Mouse (Mus musculus) small intestine, adult 2 months (tissue): ENCODE data around the gene Gstm6. TPM values are rescaled to one million over a fixed set of nuclear protein-coding genes. Genes with fewer than 3 reads are reported as not detected.
A peak's percentile ranks its signal among the peaks of the same experiment; 100 is the strongest.

Experiments used
- H3K27ac ChIP-seq: fragments of 200-500 bp; 2 replicates; pipeline ENCODE4 v1.5.1; 2012; ENCODE audit warnings: low read depth, low read length, control low read depth, inconsistent platforms; ENCODE audit not compliant: insufficient read depth
- H3K27me3 ChIP-seq: fragments of 200-500 bp; 2 replicates; pipeline ENCODE4 v1.6.1; 2012; ENCODE audit warnings: mild to moderate bottlenecking, moderate library complexity, low read length, inconsistent platforms; ENCODE audit not compliant: control insufficient read depth, insufficient read depth
- H3K36me3 ChIP-seq: fragments of 200-500 bp; 2 replicates; pipeline ENCODE4 v1.6.1; 2012; ENCODE audit warnings: mild to moderate bottlenecking, low read length, control low read depth, inconsistent platforms; ENCODE audit not compliant: control insufficient read depth, insufficient read depth
- H3K4me1 ChIP-seq: fragments of 200-500 bp; 2 replicates; pipeline ENCODE4 v1.6.1; 2012; ENCODE audit warnings: low read length, inconsistent platforms, mixed read lengths; ENCODE audit not compliant: control insufficient read depth, insufficient read depth, insufficient read length
- H3K4me3 ChIP-seq: fragments of 200-500 bp; 2 replicates; pipeline ENCODE4 v1.5.1; 2012; ENCODE audit warnings: low read depth, mild to moderate bottlenecking, control low read depth, inconsistent platforms, low read length, moderate library complexity
- CTCF ChIP-seq: fragments of 200-500 bp; IDR thresholded peaks from 2 replicates; pipeline ENCODE4 v1.5.1; 2012; ENCODE audit warnings: low read depth, mild to moderate bottlenecking, control low read depth, inconsistent platforms, low read length, moderate library complexity, mixed read lengths; ENCODE audit not compliant: insufficient replicate concordance, insufficient read length; ENCODE audit errors: extremely low read depth
- POLR2A ChIP-seq: fragments of 200-500 bp; IDR thresholded peaks from 2 replicates; pipeline ENCODE4 v1.6.1; 2012; ENCODE audit warnings: low read depth, mild to moderate bottlenecking, control low read depth, inconsistent platforms, low read length, moderate library complexity
- WGBS: fragments of 180-500 bp; shearing (Covaris S2); methylation state at CpG from one replicate; pipeline ENCODE4 v1.1.7; 2018; 5-methylcytosine and 5-hydroxymethylcytosine counted together
- polyA plus RNA-seq: library from polyadenylated mRNA; depleted of rRNA; stranded (reverse); fragments of >200 nt; gene quantifications from 2 replicates; pipeline ENCODE4 v1.2.3, GENCODE M21; 2012

Gstm6 gene
- polyA plus RNA-seq, 1 experiment = 9.5 TPM

DNA sequence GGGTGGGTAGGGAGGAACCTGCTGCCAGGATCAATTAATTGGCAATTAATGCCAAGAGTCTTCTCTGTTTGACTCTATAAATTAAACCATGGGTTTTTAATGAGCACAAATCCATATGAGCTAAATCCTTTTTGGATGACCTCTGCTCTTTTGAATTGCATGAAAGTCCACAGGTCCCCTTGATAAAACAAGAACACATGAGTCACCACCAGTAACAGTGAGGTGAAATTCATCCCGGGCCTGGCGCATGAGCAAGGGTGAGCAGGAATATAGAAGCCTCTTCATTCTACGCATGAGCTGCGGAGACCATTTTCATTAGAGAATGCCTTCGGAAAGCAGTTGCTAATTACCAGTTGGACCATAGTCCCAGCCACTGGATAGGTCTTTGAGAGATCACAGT lies 23.2 kb downstream of the Gstm6 start:
- Histone ChIP-seq H3K27ac (peak overlapping the region; percentile 81), H3K4me1 (peaks cover 11% of the 10 kb centered on the region; the same call in 1 of the 2 replicates), H3K4me3 (no peak overlapping the region), H3K27me3 (no peaks in the 10 kb centered on the region), H3K36me3 (no peaks in the 10 kb centered on the region)
- TF ChIP-seq POLR2A = no peak
- TF ChIP-seq CTCF = no peak
- 58% methylated on average over 5 of the region's 5 CpGs for whole genome bisulfite sequencing

DNA sequence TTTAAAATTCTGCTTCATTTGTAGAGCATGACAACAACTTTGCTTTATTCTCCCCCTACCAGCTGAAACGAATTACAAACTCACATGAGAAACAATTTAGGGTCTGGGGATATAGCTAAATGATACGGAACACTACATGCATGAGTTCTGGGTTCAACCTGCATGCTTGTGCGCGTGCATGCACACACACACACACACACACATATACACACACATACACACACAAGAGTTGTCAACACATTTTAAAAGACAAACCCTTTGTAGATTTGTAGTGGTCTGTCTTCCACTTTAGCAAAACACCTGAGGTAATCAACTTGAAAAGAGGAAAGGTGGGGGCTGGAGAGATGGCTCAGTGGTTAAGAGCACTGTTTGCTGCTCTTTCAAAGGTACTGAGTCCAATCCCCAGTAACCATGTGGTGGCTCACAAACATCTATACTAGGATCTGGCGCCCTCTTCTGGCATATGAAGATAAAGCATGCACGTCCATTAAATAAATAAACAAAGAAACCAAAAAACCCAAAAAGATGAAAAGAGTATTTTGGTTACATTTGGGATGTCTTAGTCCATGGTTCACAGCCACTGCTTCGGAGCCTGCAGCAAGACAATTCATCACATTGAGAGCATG lies 25.7 kb downstream of the Gstm6 start:
- 55% methylated on average over 7 of the region's 7 CpGs for WGBS
- Histone ChIP-seq H3K27me3 (no peaks in the 10 kb centered on the region), H3K4me3 (no peak overlapping the region), H3K4me1 (peaks cover 11% of the 10 kb centered on the region; the same call in 1 of the 2 replicates), H3K36me3 (no peaks in the 10 kb centered on the region), H3K27ac (no peak overlapping the region)
- TF ChIP-seq CTCF (no peak), POLR2A (no peak)

DNA sequence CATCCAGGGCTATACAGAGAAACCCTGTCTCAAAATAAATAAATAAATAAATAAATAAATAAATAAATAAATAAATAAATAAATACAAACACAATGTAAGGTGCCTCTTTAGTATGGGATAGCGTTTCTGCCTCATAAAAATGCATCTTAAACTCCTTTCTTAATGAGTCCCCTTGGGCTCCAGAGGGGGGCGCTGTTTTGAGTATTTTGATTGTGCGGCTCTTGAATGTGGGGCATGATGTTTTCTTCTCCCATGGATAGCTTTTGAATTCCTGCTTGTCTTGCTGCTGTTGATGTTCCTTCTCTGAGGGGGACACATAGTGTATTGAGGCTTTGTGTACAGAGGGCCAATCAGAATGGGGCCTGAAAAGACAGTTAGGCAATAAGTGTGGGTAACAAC lies 26.5 kb downstream of the Gstm6 start:
- H3K27ac ChIP-seq = no peak overlapping the region
- 79% methylated on average over 3 of the region's 3 CpGs for WGBS
- TF ChIP-seq CTCF (no peak), POLR2A (no peak)
- peaks cover 14% of the 10 kb centered on the region; the same call in 1 of the 2 replicates for H3K4me1 ChIP-seq
- no peak overlapping the region for H3K4me3 ChIP-seq
- no peaks in the 10 kb centered on the region for H3K27me3 ChIP-seq
- no peaks in the 10 kb centered on the region for H3K36me3 ChIP-seq

DNA sequence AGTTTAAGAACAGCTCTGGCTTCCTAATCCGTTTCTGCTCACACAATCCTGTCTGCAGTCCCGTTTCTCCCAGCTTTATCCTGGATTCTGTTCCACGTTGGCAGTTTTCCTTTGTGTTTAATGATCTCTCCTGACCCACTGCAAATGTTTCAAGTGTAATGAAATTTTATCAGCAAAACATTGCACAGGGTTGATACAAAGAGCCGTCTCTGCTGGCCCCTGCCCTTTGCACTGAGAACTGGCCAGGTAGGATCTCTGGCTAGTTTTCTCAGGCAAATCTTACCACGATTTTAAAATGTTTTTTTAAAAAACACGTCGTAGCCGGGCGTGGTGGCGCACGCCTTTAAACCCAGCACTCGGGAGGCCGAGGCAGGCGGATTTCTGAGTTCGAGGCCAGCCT lies 26.9 kb downstream of the Gstm6 start:
- Histone ChIP-seq H3K27ac (no peak overlapping the region), H3K4me1 (peaks cover 17% of the 10 kb centered on the region), H3K4me3 (no peak overlapping the region), H3K36me3 (no peaks in the 10 kb centered on the region), H3K27me3 (no peaks in the 10 kb centered on the region)
- 51% methylated on average over 15 of the region's 15 CpGs for WGBS
- TF ChIP-seq POLR2A (no peak), CTCF (no peak)

DNA sequence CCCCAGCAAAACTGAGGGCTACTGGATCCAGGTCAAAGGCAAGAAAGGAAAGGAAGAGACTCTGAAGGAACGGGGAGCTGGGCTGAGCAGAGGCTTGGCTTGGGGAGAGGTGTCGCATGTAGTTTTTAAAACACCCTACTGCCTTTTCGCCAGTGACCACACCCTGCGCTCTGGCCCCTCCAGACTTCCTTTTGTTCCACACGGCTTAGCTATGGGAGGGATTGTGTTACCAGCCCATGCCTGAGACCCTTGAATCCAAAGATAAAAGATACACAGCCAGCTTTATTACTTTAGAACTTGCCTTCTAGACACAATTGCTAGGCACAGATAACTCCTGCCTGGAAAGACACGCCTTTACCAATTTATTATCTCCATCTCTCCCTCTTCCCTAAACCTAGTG lies 37.6 kb downstream of the Gstm6 start:
- no peaks in the 10 kb centered on the region; the same call in 1 of the 2 replicates for H3K36me3 ChIP-seq
- 66% methylated on average over 6 of the region's 6 CpGs for WGBS
- H3K4me1 ChIP-seq = peaks cover 17% of the 10 kb centered on the region
- H3K4me3 ChIP-seq = no peak overlapping the region
- TF ChIP-seq POLR2A (no peak), CTCF (no peak)
- H3K27me3 ChIP-seq = no peaks in the 10 kb centered on the region
- H3K27ac ChIP-seq = no peak overlapping the region

DNA sequence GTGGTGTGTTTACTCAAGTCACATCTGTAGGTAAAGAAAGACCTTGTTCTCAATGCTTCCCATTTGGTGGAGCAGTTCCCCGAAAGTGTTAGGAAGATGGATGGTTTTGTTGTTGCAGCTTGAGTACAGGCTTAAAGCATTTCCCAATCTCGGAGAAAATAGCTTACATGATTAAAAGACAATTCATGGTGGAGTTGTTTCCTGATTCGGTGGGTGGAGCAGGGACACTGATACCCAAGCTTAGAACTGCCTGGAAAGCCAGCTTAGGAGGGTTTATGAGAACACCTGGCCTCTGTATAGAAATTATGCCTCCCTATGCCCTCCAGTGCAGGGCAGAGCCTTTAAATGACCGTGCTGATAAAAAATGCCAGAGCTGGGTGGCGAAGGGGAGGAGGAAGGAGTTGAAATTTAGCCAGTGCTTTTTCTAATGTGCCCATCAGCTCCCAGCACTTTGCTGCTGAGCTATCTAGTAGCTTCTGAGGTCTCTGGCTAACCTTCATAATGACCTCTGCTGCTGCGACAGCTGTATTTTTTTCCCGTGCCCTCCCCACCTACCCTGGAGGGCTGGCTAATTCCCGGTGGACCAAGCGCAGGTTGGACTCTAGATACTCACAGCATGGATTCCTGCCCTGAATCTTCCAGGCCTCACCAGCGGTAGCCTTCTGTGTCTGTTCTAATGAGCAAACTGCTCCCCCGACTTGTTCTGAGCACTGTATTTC lies 42.4 kb downstream of the Gstm6 start:
- Histone ChIP-seq H3K27ac (peak overlapping the region; percentile 25), H3K27me3 (no peaks in the 10 kb centered on the region), H3K4me1 (peaks cover 7% of the 10 kb centered on the region), H3K36me3 (no peaks in the 10 kb centered on the region), H3K4me3 (no peak overlapping the region)
- TF ChIP-seq CTCF = no peak
- TF ChIP-seq POLR2A = no peak
- 22% methylated on average over 11 of the region's 11 CpGs for WGBS

DNA sequence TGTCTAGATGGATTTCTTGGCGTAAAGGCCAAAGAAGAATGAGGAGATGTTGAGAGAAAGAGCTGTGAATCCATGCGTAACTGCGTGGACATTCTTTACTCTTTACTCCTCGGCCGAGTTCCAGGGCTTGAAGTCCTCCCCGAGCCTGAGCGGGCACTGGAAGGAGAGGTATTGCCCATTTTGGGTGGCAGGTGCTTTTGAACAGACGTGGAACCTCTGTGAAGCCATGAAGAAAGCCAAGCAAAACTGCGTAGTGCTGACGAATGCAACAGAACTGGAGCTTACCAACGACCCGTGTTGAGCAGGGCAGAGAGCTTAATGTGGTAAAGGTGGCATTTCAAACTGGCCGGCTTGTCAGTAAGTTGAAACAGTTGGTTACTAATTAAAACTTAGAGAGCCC lies 44.9 kb downstream of the Gstm6 start:
- no peak overlapping the region for H3K27ac ChIP-seq
- 95% methylated on average over 13 of the region's 13 CpGs for WGBS
- peaks cover 7% of the 10 kb centered on the region for H3K4me1 ChIP-seq
- no peak overlapping the region for H3K4me3 ChIP-seq
- no peak for TF ChIP-seq POLR2A
- TF ChIP-seq CTCF = no peak
- no peaks in the 10 kb centered on the region for H3K27me3 ChIP-seq
- no peaks in the 10 kb centered on the region for H3K36me3 ChIP-seq
